Mouse (Mus musculus): ENCODE data around the gene Abcg4. TPM values are rescaled to one million over a fixed set of nuclear protein-coding genes. Genes with fewer than 3 reads are reported as not detected.

Gene Abcg4
- polyA plus RNA-seq, 1 experiment from 2014 or later: 32.1 TPM

GRCm38 (mm10) chr9:44266478-44267226 lies 21.8 kb downstream of the Abcg4 start:
- 55% methylated on average over 8 of the region's 8 CpGs for WGBS
- Histone ChIP-seq H3K9me3 (no peaks in the 10 kb centered on the region), H3K36me3 (no peaks in the 10 kb centered on the region), H3K4me2 (0 out of 2 replicates have a peak overlapping the region, but pooled peaks have one; percentile 58), H3K27me3 (no peaks in the 10 kb centered on the region), H3K4me3 (no peak overlapping the region), H3K27ac (replicated peaks) (peak overlapping the region; percentile 52), H3K4me1 (replicated peaks) (peaks cover 28% of the 10 kb centered on the region), H3K9ac (no peak overlapping the region)
- ATAC-seq (ENCODE audit: low FRiP score, low read depth): no peak

GRCm38 (mm10) chr9:44261388-44261787 lies 27.0 kb downstream of the Abcg4 start:
- no peak overlapping the region for H3K4me2 ChIP-seq
- no peak overlapping the region for H3K27ac ChIP-seq (replicated peaks)
- ATAC-seq (ENCODE audit: low FRiP score, low read depth): no peak
- WGBS: 88% methylated on average over 14 of the region's 14 CpGs
- no peaks in the 10 kb centered on the region for H3K36me3 ChIP-seq
- peaks cover 9% of the 10 kb centered on the region; the same call in 1 of the 2 replicates for H3K4me1 ChIP-seq (replicated peaks)
- no peaks in the 10 kb centered on the region for H3K9me3 ChIP-seq
- H3K4me3 ChIP-seq: no peak overlapping the region
- H3K27me3 ChIP-seq: no peaks in the 10 kb centered on the region
- no peak overlapping the region for H3K9ac ChIP-seq

- WGBS: 72% methylated on average over 10 of the region's 10 CpGs
Observed at GRCm38 (mm10) chr9:44259014-44259413, 29.4 kb downstream of the Abcg4 start.

GRCm38 (mm10) chr9:44256213-44256612 lies 32.2 kb downstream of the Abcg4 start:
- Histone ChIP-seq H3K4me3 (no peak overlapping the region), H3K9me3 (no peaks in the 10 kb centered on the region), H3K27ac (replicated peaks) (no peak overlapping the region), H3K9ac (no peak overlapping the region), H3K4me1 (replicated peaks) (peaks cover 25% of the 10 kb centered on the region), H3K4me2 (no peak overlapping the region), H3K27me3 (no peaks in the 10 kb centered on the region), H3K36me3 (no peaks in the 10 kb centered on the region)
- no peak for ATAC-seq (ENCODE audit: low FRiP score, low read depth)
- 77% methylated on average over 8 of the region's 8 CpGs for WGBS

More at GRCm38 (mm10) chr9:44259014-44259413, 29.4 kb downstream of the Abcg4 start:
- Histone ChIP-seq H3K9ac (no peak overlapping the region), H3K27me3 (no peaks in the 10 kb centered on the region), H3K36me3 (no peaks in the 10 kb centered on the region), H3K4me2 (no peak overlapping the region), H3K9me3 (no peaks in the 10 kb centered on the region), H3K4me3 (no peak overlapping the region), H3K27ac (replicated peaks) (no peak overlapping the region), H3K4me1 (replicated peaks) (peaks cover 16% of the 10 kb centered on the region)
- no peak for ATAC-seq (ENCODE audit: low FRiP score, low read depth)

GRCm38 (mm10) chr9:44255136-44255521 lies 33.3 kb downstream of the Abcg4 start:
- WGBS: 40% methylated on average over 6 of the region's 6 CpGs
- Histone ChIP-seq H3K36me3 (no peaks in the 10 kb centered on the region), H3K4me2 (0 out of 2 replicates have a peak overlapping the region, but pooled peaks have one; percentile 2), H3K27ac (replicated peaks) (peak overlapping the region; percentile 69), H3K4me3 (no peak overlapping the region), H3K9me3 (no peaks in the 10 kb centered on the region), H3K9ac (no peak overlapping the region), H3K4me1 (replicated peaks) (peaks cover 30% of the 10 kb centered on the region), H3K27me3 (no peaks in the 10 kb centered on the region)
- 0 out of 2 replicates have a peak, but pooled peaks have one; percentile 27 for ATAC-seq (ENCODE audit: low FRiP score, low read depth)

GRCm38 (mm10) chr9:44254508-44255135 lies 33.8 kb downstream of the Abcg4 start:
- Histone ChIP-seq H3K27ac (replicated peaks) (peak overlapping the region; percentile 69), H3K4me2 (0 out of 2 replicates have a peak overlapping the region, but pooled peaks have one; percentile 2), H3K4me3 (no peak overlapping the region), H3K9me3 (no peaks in the 10 kb centered on the region), H3K4me1 (replicated peaks) (peaks cover 35% of the 10 kb centered on the region), H3K36me3 (no peaks in the 10 kb centered on the region), H3K27me3 (no peaks in the 10 kb centered on the region), H3K9ac (no peak overlapping the region)
- ATAC-seq (ENCODE audit: low FRiP score, low read depth): peak; percentile 76; the same call in 1 of the 2 replicates
- 3% methylated on average over 5 of the region's 5 CpGs for WGBS

GRCm38 (mm10) chr9:44253441-44253840 lies 35.0 kb downstream of the Abcg4 start:
- H3K4me2 ChIP-seq: no peak overlapping the region
- no peaks in the 10 kb centered on the region for H3K36me3 ChIP-seq
- no peaks in the 10 kb centered on the region for H3K9me3 ChIP-seq
- H3K27me3 ChIP-seq: no peaks in the 10 kb centered on the region
- no peak overlapping the region for H3K27ac ChIP-seq (replicated peaks)
- no peak for ATAC-seq (ENCODE audit: low FRiP score, low read depth)
- WGBS: 73% methylated on average over 6 of the region's 6 CpGs
- no peak overlapping the region for H3K4me3 ChIP-seq
- no peak overlapping the region for H3K9ac ChIP-seq
- H3K4me1 ChIP-seq (replicated peaks): peaks cover 36% of the 10 kb centered on the region

GRCm38 (mm10) chr9:44251314-44251713 lies 37.1 kb downstream of the Abcg4 start, which contains the start of gene Pdzd3:
Gene Pdzd3 (minus strand): TSS chr9:44251471.
- H3K9ac ChIP-seq: no peak within 1 kb of the TSS
- H3K9me3 ChIP-seq: no peaks in the 10 kb centered on the region
- H3K4me1 ChIP-seq (replicated peaks): peaks cover 36% of the 10 kb centered on the region
- H3K27ac ChIP-seq (replicated peaks): no peak within 1 kb of the TSS
- no peak within 1 kb of the TSS for H3K4me2 ChIP-seq
- no peaks in the 10 kb centered on the region for H3K36me3 ChIP-seq
- ATAC-seq (ENCODE audit: low FRiP score, low read depth): no peak
- WGBS: 83% methylated on average over 10 of the region's 10 CpGs
- H3K4me3 ChIP-seq: no peak within 1 kb of the TSS
- no peaks in the 10 kb centered on the region for H3K27me3 ChIP-seq

GRCm38 (mm10) chr9:44250445-44250844 lies 38.0 kb downstream of the Abcg4 start:
- H3K36me3 ChIP-seq: no peaks in the 10 kb centered on the region
- no peaks in the 10 kb centered on the region for H3K27me3 ChIP-seq
- ATAC-seq (ENCODE audit: low FRiP score, low read depth): no peak
- H3K4me3 ChIP-seq: no peak overlapping the region
- H3K4me1 ChIP-seq (replicated peaks): peaks cover 34% of the 10 kb centered on the region
- H3K9ac ChIP-seq: no peak overlapping the region
- 32% methylated on average over 4 of the region's 4 CpGs for WGBS
- H3K9me3 ChIP-seq: no peaks in the 10 kb centered on the region
- H3K27ac ChIP-seq (replicated peaks): no peak overlapping the region
- no peak overlapping the region for H3K4me2 ChIP-seq

- 50% methylated on average over 26 of the region's 26 CpGs for WGBS
- H3K36me3 ChIP-seq: no peaks in the 10 kb centered on the region
- H3K27me3 ChIP-seq: no peaks in the 10 kb centered on the region
- no peaks in the 10 kb centered on the region for H3K9me3 ChIP-seq
- H3K9ac ChIP-seq: no peak overlapping the region
- peaks cover 24% of the 10 kb centered on the region for H3K4me1 ChIP-seq (replicated peaks)
- ATAC-seq (ENCODE audit: low FRiP score, low read depth): peak; percentile 66; the same call in 1 of the 2 replicates
- no peak overlapping the region for H3K27ac ChIP-seq (replicated peaks)
- H3K4me3 ChIP-seq: no peak overlapping the region
- no peak overlapping the region for H3K4me2 ChIP-seq
Observed at GRCm38 (mm10) chr9:44249181-44250146, 39.0 kb downstream of the Abcg4 start.

- Histone ChIP-seq H3K27me3 (no peaks in the 10 kb centered on the region), H3K9ac (no peak overlapping the region)
Observed at GRCm38 (mm10) chr9:44247907-44248306, 40.5 kb downstream of the Abcg4 start.

More at GRCm38 (mm10) chr9:44247907-44248306, 40.5 kb downstream of the Abcg4 start:
- H3K27ac ChIP-seq (replicated peaks): no peak overlapping the region
- no peak overlapping the region for H3K4me2 ChIP-seq
- ATAC-seq (ENCODE audit: low FRiP score, low read depth): no peak
- no peak overlapping the region for H3K4me3 ChIP-seq
- no peaks in the 10 kb centered on the region for H3K36me3 ChIP-seq
- 84% methylated on average over 6 of the region's 6 CpGs for WGBS
- peaks cover 12% of the 10 kb centered on the region; the same call in 1 of the 2 replicates for H3K4me1 ChIP-seq (replicated peaks)
- no peaks in the 10 kb centered on the region for H3K9me3 ChIP-seq

Measured in hindbrain, embryonic 15.5 days (tissue).